Mouse (Mus musculus) forebrain, embryonic 10.5 days (tissue): Measurements from ENCODE around the gene Igf1r. TPM values are rescaled to one million over a fixed set of nuclear protein-coding genes. Genes with fewer than 3 reads are reported as not detected.

Experiments
- DNase-seq: peaks from one replicate; pipeline ENCODE4 v3.0.0-alpha.2; 2017; ENCODE audit warnings: low spot score; ENCODE audit errors: extremely low spot score
- H3K27ac ChIP-seq: fragments of 300-500 bp; sonication (generic); 2 replicates; pipeline ENCODE4 v1.5.1; 2016; ENCODE audit warnings: mild to moderate bottlenecking
- H3K27me3 ChIP-seq: fragments of 300-500 bp; sonication (generic); 2 replicates; pipeline ENCODE4 v1.6.1; 2016; ENCODE audit warnings: mild to moderate bottlenecking; ENCODE audit not compliant: poor library complexity, severe bottlenecking
- H3K36me3 ChIP-seq: fragments of 300-500 bp; sonication (generic); replicated peaks from 2 replicates; pipeline ENCODE4 v1.6.1; 2016; ENCODE audit warnings: mild to moderate bottlenecking, moderate library complexity
- H3K4me1 ChIP-seq: fragments of 300-500 bp; sonication (generic); 2 replicates; pipeline ENCODE4 v1.6.1; 2016
- H3K4me3 ChIP-seq: fragments of 300-500 bp; sonication (generic); 2 replicates; pipeline ENCODE4 v1.5.1; 2016; ENCODE audit warnings: mild to moderate bottlenecking, moderate library complexity
- H3K9me3 ChIP-seq: fragments of 300-500 bp; sonication (generic); 2 replicates; pipeline ENCODE4 v1.6.1; 2016; ENCODE audit warnings: mild to moderate bottlenecking, moderate library complexity
- WGBS: fragments of 180-500 bp; shearing (Covaris S2); methylation state at CpG from one replicate; pipeline ENCODE4 v1.1.7; 2016; 5-methylcytosine and 5-hydroxymethylcytosine counted together
- polyA plus RNA-seq: library from polyadenylated mRNA; unstranded; fragments of >200 nt; fragmentation: Nextera tagmentation; extraction: Ambion mirVana; gene quantifications from 2 replicates; pipeline ENCODE4 v1.2.1, GENCODE M21; 2016

The Igf1r gene
- polyA plus RNA-seq, 1 experiment from 2014 or later: 20.8 TPM

DNA sequence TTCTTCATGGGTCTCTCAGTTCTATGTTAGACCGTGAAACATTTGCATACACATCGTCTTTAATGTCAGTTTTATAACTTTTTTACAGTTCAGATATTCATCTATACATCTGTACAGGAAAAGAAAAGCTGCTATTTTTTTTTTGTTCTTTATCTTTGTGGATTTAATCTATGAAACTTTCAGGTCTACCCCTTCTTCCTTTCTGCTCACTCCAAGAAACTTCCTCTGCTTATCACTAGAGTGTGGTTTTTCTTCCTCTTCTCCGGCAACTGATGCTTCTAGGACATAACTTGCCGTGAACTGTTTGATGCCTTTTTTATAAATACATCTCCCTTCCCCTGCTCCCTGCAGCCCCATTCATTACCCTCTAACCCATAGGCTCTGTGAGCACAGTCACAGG is 275.0 kb downstream of the Igf1r start:
- Histone ChIP-seq H3K36me3 (peaks cover 82% of the 10 kb centered on the region), H3K4me1 (peaks cover 23% of the 10 kb centered on the region), H3K27me3 (no peaks in the 10 kb centered on the region), H3K27ac (peak overlapping the region; percentile 62), H3K9me3 (no peaks in the 10 kb centered on the region), H3K4me3 (no peak overlapping the region)
- DNase-seq: no peak
- 85% methylated on average over 4 of the region's 4 CpGs for WGBS

DNA sequence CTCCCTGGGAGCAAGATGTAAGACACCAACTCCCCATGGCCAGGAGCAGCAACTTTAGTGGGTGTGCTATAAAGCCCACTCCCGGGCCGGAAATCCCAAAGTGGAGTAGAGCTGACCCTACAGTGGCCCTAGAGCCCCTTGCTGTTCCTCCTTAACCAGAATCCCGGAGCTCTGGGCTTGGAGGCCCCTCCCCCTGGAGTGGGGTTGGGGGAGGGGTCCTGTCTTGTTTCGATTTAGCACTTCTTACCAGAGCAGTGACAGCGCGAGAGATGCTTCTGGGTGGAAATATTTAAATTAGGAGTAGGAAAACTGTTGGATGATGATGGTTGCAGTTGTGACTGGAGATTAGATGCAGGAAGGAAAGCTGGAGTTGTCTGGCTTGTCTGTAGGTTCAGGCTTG is 275.9 kb downstream of the Igf1r start:
- H3K4me3 ChIP-seq: no peak overlapping the region
- no peaks in the 10 kb centered on the region for H3K27me3 ChIP-seq
- no peaks in the 10 kb centered on the region for H3K9me3 ChIP-seq
- DNase-seq: no peak
- 42% methylated on average over 6 of the region's 6 CpGs for WGBS
- peaks cover 75% of the 10 kb centered on the region for H3K36me3 ChIP-seq
- H3K4me1 ChIP-seq: peaks cover 23% of the 10 kb centered on the region
- peak overlapping the region; percentile 62 for H3K27ac ChIP-seq

DNA sequence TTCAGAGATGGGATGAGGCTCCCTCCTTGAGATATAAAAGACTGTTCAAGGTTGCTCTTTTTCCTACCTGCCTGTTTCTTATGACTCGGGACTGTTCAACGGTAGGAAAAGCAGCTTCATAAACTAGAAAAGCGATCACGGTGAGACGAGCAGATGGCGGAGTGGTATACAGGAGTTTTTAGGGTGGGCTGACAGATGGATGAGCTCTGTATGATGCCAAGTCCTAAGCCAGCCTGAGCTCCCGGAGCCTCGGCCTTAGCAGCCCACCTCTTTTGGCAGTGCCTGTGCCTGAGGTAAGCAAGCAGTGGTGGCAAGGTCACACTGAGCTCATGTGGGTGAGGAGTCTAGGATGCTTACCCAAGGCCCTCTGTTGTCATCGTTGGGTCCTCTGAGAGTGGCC is 278.2 kb downstream of the Igf1r start:
- Histone ChIP-seq H3K9me3 (no peaks in the 10 kb centered on the region), H3K36me3 (peaks cover 52% of the 10 kb centered on the region), H3K27me3 (no peaks in the 10 kb centered on the region), H3K27ac (no peak overlapping the region), H3K4me1 (peaks cover 35% of the 10 kb centered on the region), H3K4me3 (no peak overlapping the region)
- WGBS: 91% methylated on average over 9 of the region's 9 CpGs
- DNase-seq: no peak

DNA sequence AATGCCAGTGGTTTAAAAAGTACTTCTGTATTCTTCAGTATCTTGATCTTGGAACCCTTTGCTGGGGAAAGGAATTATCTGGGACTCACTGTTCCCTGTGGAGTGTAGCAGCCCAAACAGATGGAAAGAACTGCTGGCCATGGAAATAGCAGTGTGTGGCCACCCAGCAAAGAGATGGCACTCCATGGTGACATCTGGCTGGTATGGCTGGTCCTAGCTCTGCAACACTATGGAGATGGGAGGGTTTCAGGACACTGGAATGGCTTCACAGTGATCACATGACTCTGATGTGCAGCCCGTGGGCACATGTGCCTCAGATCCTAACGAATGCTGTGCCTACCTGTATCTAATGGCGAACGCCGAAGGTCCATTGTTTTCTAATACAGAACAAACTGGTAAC is 279.9 kb downstream of the Igf1r start:
- WGBS: 93% methylated on average over 5 of the region's 5 CpGs
- no peak overlapping the region for H3K27ac ChIP-seq

DNA sequence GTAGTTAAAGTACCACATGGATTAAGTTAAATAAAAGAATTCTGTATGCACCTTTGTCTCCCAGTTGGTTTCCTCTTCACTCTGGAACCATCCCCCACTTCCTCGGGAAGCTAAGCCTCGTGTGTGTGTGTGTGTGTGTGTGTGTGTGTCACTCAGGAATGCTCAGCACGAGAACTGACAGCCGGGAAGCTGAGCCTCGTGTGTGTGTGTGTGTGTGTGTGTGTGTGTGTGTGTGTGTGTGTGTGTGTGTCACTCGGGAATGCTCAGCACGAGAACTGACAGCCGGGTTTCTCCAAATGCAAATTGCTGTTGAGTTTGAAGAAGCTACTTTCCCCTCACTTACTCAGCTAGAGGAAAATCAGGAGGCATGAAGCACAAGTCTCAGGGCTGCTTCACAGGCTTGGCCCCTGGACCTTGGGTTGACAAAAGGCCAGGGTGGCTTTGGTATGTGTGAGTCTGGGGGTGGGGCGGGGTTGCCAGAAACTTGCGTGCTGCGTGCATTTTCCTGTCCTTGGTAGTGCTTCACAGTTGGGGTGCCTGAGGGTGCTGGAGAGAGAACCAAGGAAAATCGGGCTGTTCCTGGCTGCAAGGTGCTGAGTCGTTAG is 281.1 kb downstream of the Igf1r start:
- 36% methylated on average over 13 of the region's 13 CpGs for WGBS
- DNase-seq: peak; percentile 59
- peaks cover 24% of the 10 kb centered on the region for H3K4me1 ChIP-seq
- H3K9me3 ChIP-seq: no peaks in the 10 kb centered on the region
- no peaks in the 10 kb centered on the region for H3K27me3 ChIP-seq
- H3K27ac ChIP-seq: peak overlapping the region; percentile 62
- H3K36me3 ChIP-seq: peaks cover 26% of the 10 kb centered on the region
- H3K4me3 ChIP-seq: no peak overlapping the region

More for the DNA sequence above, 279.9 kb downstream of the Igf1r start:
- no peak for DNase-seq
- Histone ChIP-seq H3K36me3 (peaks cover 36% of the 10 kb centered on the region), H3K4me3 (no peak overlapping the region), H3K4me1 (peaks cover 35% of the 10 kb centered on the region), H3K9me3 (no peaks in the 10 kb centered on the region), H3K27me3 (no peaks in the 10 kb centered on the region)

DNA sequence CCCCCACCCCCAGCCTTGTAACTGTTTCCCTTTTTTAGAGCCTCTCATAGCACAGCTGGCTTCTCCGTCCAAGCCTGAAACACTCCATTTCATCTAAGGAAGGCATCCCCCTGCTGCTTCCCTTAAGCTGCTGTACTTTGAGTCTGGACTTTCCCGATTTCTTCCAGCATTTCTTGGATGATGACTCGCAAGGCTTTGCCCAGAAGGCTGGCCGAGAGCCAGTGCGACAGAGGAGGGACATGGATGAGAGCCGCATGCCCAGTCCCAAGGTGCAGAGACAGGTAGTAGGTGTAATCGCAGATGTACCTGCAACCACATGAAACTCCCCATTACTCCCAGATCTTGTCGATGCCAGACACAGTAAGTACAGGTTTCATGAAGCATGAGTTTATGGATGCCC is 284.2 kb downstream of the Igf1r start:
- WGBS: 93% methylated on average over 8 of the region's 8 CpGs
- no peak overlapping the region for H3K4me3 ChIP-seq
- no peak overlapping the region; the same call in 1 of the 2 replicates for H3K27ac ChIP-seq
- DNase-seq: no peak
- peaks cover 37% of the 10 kb centered on the region for H3K4me1 ChIP-seq
- H3K36me3 ChIP-seq: no peaks in the 10 kb centered on the region
- H3K9me3 ChIP-seq: no peaks in the 10 kb centered on the region
- H3K27me3 ChIP-seq: no peaks in the 10 kb centered on the region

DNA sequence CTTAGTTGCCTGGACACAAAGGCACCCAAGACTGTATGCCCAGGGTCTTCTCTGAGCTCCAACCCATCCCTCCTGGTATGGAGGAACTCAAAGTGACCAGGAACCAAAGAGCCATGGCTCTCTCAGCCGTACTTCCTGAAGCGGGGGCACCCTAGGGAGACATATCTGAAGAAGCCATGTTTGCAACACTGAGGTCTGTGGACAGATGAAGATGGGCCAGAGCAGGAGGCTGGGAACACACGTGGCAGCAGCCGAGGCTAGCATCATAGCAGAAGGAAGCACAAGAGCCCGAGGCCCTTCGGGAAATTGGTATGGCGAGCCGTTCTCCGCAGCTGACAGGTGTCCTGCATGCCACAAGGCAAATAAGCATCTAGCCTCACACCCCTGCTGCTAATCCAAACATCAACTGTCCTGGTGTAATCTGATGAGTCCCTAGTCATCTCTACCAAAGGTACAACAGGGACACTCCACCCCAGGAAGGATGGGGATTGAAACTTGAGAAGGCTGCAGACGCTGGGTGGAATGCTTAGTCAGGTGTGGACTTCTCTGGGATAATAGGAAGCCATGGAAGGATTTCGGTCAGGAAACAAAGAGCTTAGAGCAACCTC is 286.7 kb downstream of the Igf1r start:
- Histone ChIP-seq H3K4me3 (no peak overlapping the region), H3K9me3 (no peaks in the 10 kb centered on the region), H3K4me1 (peaks cover 19% of the 10 kb centered on the region), H3K27me3 (no peaks in the 10 kb centered on the region), H3K36me3 (no peaks in the 10 kb centered on the region), H3K27ac (0 out of 2 replicates have a peak overlapping the region, but pooled peaks have one; percentile 5)
- no peak for DNase-seq
- WGBS: 64% methylated on average over 11 of the region's 11 CpGs

DNA sequence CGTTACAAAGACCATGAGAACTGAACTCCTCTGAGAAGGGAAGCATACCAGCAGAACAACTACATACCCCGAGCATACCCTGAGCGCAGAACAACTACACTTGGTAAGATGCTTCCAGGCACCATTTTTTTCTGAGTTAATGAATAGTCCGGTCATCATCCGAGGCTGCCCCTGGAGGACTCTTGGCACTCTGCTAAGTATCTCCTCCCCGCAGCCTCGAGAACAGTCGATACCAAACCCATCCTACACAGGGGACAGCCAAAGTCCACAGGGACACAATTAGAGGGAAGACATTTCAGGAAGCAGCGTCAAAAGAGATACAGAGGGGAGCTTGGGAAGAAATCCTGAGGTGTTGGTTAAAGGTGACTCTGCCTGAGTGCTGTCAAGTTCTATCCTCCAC is 288.6 kb downstream of the Igf1r start:
- no peaks in the 10 kb centered on the region for H3K36me3 ChIP-seq
- no peaks in the 10 kb centered on the region for H3K9me3 ChIP-seq
- DNase-seq: no peak
- peaks cover 14% of the 10 kb centered on the region for H3K4me1 ChIP-seq
- H3K27me3 ChIP-seq: no peaks in the 10 kb centered on the region
- WGBS: 90% methylated on average over 9 of the region's 9 CpGs
- no peak overlapping the region for H3K27ac ChIP-seq
- no peak overlapping the region for H3K4me3 ChIP-seq

DNA sequence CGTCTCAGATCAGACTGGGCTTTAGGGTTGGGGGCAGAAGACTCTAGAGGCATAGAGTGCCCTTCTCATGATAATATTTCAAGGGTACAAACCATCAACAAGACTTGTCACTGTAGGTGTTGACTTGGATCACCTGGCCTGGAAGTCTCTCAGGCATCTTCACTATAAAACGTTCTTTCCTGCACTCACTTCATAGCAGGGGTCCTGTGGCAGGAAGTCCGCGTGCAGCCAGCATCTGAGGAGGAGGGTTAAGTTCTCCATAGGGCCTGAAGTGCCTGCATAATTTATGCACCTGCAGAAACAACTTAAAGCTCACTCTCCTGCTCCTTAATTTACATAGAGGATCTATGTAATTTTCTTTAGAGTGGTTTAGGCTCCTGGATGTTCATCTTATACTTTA is 293.1 kb downstream of the Igf1r start:
- no peak for DNase-seq
- H3K4me3 ChIP-seq: no peak overlapping the region
- peaks cover 4% of the 10 kb centered on the region; the same call in 1 of the 2 replicates for H3K9me3 ChIP-seq
- no peak overlapping the region for H3K27ac ChIP-seq
- no peaks in the 10 kb centered on the region for H3K27me3 ChIP-seq
- H3K4me1 ChIP-seq: no peaks in the 10 kb centered on the region
- H3K36me3 ChIP-seq: no peaks in the 10 kb centered on the region
- 53% methylated on average over 4 of the region's 4 CpGs for WGBS

DNA sequence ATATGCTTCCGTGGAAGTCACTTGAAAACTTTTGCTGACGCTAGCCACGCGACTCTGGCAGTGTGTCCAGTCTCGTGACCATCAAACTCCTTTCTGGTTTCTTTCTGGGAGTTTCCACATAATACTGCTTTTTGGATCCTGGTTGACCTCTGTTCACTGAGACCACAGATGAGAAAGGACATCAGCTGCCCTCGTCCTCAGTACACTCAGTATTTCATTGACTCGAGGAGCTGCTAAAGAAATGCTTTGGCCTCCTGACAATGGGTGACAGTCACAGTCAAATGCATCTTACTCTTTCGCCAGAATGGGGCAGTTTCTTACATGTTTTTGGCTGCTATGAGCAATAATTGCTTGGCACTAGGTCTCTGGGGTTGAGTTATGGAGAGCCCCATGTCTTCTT is 293.6 kb downstream of the Igf1r start:
- Histone ChIP-seq H3K27me3 (no peaks in the 10 kb centered on the region), H3K27ac (no peak overlapping the region), H3K4me1 (no peaks in the 10 kb centered on the region), H3K4me3 (no peak overlapping the region), H3K9me3 (peaks cover 4% of the 10 kb centered on the region; the same call in 1 of the 2 replicates), H3K36me3 (no peaks in the 10 kb centered on the region)
- no peak for DNase-seq
- WGBS: 87% methylated on average over 8 of the region's 8 CpGs

DNA sequence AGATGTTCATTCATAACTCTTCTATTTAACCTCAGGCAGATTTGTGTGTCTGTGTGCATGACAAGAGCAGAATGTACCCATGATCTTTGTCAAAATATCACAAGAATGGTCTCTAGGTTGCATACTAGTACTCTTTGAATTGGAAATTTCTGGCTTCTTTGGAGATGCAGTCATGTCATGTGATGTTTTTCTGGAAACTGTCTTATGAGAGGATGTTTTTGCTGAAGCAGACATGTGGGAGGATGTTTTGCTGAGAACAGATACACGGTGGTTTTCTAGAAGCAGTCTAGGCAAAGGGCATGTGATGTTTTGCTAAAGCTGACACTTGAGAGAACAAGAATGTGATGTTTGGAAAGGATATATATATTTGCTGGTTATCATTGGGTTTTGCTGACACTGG is 297.8 kb downstream of the Igf1r start:
- WGBS: 93% methylated on average over 1 of the region's 1 CpGs
- no peak overlapping the region for H3K4me3 ChIP-seq
- no peaks in the 10 kb centered on the region for H3K27me3 ChIP-seq
- no peaks in the 10 kb centered on the region for H3K36me3 ChIP-seq
- H3K9me3 ChIP-seq: peaks cover 4% of the 10 kb centered on the region; the same call in 1 of the 2 replicates
- H3K4me1 ChIP-seq: no peaks in the 10 kb centered on the region
- H3K27ac ChIP-seq: no peak overlapping the region
- no peak for DNase-seq

DNA sequence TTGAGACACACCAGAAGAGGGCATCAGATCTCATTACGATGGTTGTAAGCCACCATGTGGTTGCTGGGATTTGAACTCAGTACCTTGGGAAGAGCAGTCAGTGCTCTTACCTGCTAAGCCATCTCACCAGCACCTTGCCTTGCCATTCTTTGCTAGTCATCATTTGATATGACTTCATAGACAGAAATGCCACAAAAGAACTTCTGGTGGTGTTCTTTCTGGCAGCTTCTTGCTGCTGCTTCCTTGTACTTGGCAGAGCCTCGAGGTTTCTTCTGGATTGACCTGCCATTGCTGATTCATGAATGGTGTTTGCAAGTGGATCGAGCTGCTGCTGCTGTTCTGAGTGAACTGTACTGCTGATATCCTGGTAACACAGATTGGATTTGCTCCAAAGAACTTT is 298.3 kb downstream of the Igf1r start:
- Histone ChIP-seq H3K27ac (no peak overlapping the region), H3K9me3 (peaks cover 4% of the 10 kb centered on the region; the same call in 1 of the 2 replicates), H3K4me1 (no peaks in the 10 kb centered on the region), H3K4me3 (no peak overlapping the region), H3K36me3 (no peaks in the 10 kb centered on the region), H3K27me3 (no peaks in the 10 kb centered on the region)
- DNase-seq: no peak
- WGBS: 88% methylated on average over 3 of the region's 3 CpGs

DNA sequence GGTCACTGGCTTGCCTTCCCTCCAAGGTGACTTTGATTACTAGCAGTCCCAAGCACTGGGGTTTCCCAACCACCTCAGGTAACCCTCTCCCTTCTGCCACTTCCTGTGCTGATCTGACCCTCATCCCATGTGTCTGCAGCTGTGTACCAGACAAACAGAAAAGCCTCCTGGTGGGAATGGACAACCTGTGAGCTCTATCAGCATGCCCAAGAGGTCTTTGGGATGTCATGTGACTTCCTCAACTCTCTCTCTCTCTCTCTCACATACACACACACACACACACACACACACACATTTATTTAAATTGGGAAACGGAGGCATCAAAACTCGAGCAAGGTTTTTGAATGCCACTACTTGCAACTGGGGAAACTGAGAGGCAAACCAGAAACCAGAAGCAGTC is 305.1 kb downstream of the Igf1r start:
- Histone ChIP-seq H3K4me1 (no peaks in the 10 kb centered on the region), H3K36me3 (no peaks in the 10 kb centered on the region), H3K27ac (no peak overlapping the region), H3K27me3 (peaks cover 6% of the 10 kb centered on the region; the same call in 1 of the 2 replicates), H3K9me3 (no peaks in the 10 kb centered on the region), H3K4me3 (no peak overlapping the region)
- 74% methylated on average over 2 of the region's 2 CpGs for WGBS
- DNase-seq: no peak
